Mouse (Mus musculus): ENCODE data around the gene Bnc2. TPM values are rescaled to one million over a fixed set of nuclear protein-coding genes. Genes with fewer than 3 reads are reported as not detected.
A peak's percentile ranks its signal among the peaks of the same experiment; 100 is the strongest.

The Bnc2 gene
- polyA plus RNA-seq, 2 experiments: 24.3 to 25.7 TPM

- WGBS: 83% methylated on average over 3 of the region's 3 CpGs
- no peak for TF ChIP-seq POLR2A (IDR thresholded peaks at IDR 0.05; ENCODE audit: borderline replicate concordance, extremely low read depth, insufficient read depth, insufficient read length)
- ATAC-seq (ENCODE audit: low FRiP score, low read depth): no peak
- no peaks in the 10 kb centered on the region for H3K27me3 ChIP-seq (ENCODE audit: control insufficient read depth, insufficient read depth, low read length)
- no peak overlapping the region for H3K4me3 ChIP-seq (replicated peaks; ENCODE audit: low read length)
- H3K27ac ChIP-seq (replicated peaks; ENCODE audit: low read depth, low read length): no peak overlapping the region
- no peaks in the 10 kb centered on the region for H3K9me3 ChIP-seq (ENCODE audit: control insufficient read depth, low read length)
- no peak overlapping the region for H3K9ac ChIP-seq (ENCODE audit: low read depth, low read length, severe bottlenecking)
- peaks cover 24% of the 10 kb centered on the region for H3K4me1 ChIP-seq (ENCODE audit: control insufficient read depth, insufficient read depth, low read length)
- no peak for DNase-seq (ENCODE audit: low spot score)
- H3K4me2 ChIP-seq (replicated peaks; ENCODE audit: low read depth, low read length, severe bottlenecking): no peak overlapping the region
- H3K36me3 ChIP-seq (ENCODE audit: control insufficient read depth, insufficient read depth, low read length): no peaks in the 10 kb centered on the region
Observed at GRCm38 (mm10) chr4:84507551-84507950, 167.5 kb downstream of the Bnc2 start.

- peak overlapping the region; percentile 33 for H3K4me2 ChIP-seq (replicated peaks; ENCODE audit: low read depth, low read length, severe bottlenecking)
- H3K4me3 ChIP-seq (replicated peaks; ENCODE audit: low read length): no peak overlapping the region
- 29% methylated on average over 8 of the region's 8 CpGs for WGBS
- no peaks in the 10 kb centered on the region for H3K36me3 ChIP-seq (ENCODE audit: control insufficient read depth, insufficient read depth, low read length)
- H3K27ac ChIP-seq (replicated peaks; ENCODE audit: low read depth, low read length): peak overlapping the region; percentile 73
- no peak overlapping the region for H3K9ac ChIP-seq (ENCODE audit: low read depth, low read length, severe bottlenecking)
- H3K4me1 ChIP-seq (ENCODE audit: control insufficient read depth, insufficient read depth, low read length): peaks cover 39% of the 10 kb centered on the region
- peak; percentile 76 for DNase-seq (ENCODE audit: low spot score)
- ATAC-seq (ENCODE audit: low FRiP score, low read depth): peak; percentile 56
- no peaks in the 10 kb centered on the region for H3K9me3 ChIP-seq (ENCODE audit: control insufficient read depth, low read length)
- no peak for TF ChIP-seq POLR2A (IDR thresholded peaks at IDR 0.05; ENCODE audit: borderline replicate concordance, extremely low read depth, insufficient read depth, insufficient read length)
- H3K27me3 ChIP-seq (ENCODE audit: control insufficient read depth, insufficient read depth, low read length): no peaks in the 10 kb centered on the region
Observed at GRCm38 (mm10) chr4:84502581-84503269, 172.3 kb downstream of the Bnc2 start.

- no peaks in the 10 kb centered on the region for H3K9me3 ChIP-seq (ENCODE audit: control insufficient read depth, low read length)
- H3K27me3 ChIP-seq (ENCODE audit: control insufficient read depth, insufficient read depth, low read length): no peaks in the 10 kb centered on the region
- no peak overlapping the region for H3K27ac ChIP-seq (replicated peaks; ENCODE audit: low read depth, low read length)
- no peak for TF ChIP-seq POLR2A (IDR thresholded peaks at IDR 0.05; ENCODE audit: borderline replicate concordance, extremely low read depth, insufficient read depth, insufficient read length)
- no peak overlapping the region for H3K9ac ChIP-seq (ENCODE audit: low read depth, low read length, severe bottlenecking)
- 0 out of 2 replicates have a peak overlapping the region, but pooled peaks have one; percentile 8 for H3K4me3 ChIP-seq (replicated peaks; ENCODE audit: low read length)
- no peaks in the 10 kb centered on the region for H3K36me3 ChIP-seq (ENCODE audit: control insufficient read depth, insufficient read depth, low read length)
- 12% methylated on average over 4 of the region's 4 CpGs for WGBS
- H3K4me2 ChIP-seq (replicated peaks; ENCODE audit: low read depth, low read length, severe bottlenecking): peak overlapping the region; percentile 33; the same call in 1 of the 2 replicates
- ATAC-seq (ENCODE audit: low FRiP score, low read depth) (no peak), DNase-seq (ENCODE audit: low spot score) (no peak)
- peaks cover 40% of the 10 kb centered on the region for H3K4me1 ChIP-seq (ENCODE audit: control insufficient read depth, insufficient read depth, low read length)
Observed at GRCm38 (mm10) chr4:84500796-84501349, 174.2 kb downstream of the Bnc2 start.

- DNase-seq (ENCODE audit: low spot score): no peak
- H3K27me3 ChIP-seq (ENCODE audit: control insufficient read depth, insufficient read depth, low read length): no peaks in the 10 kb centered on the region
- no peaks in the 10 kb centered on the region for H3K36me3 ChIP-seq (ENCODE audit: control insufficient read depth, insufficient read depth, low read length)
- H3K4me1 ChIP-seq (ENCODE audit: control insufficient read depth, insufficient read depth, low read length): peaks cover 40% of the 10 kb centered on the region
- H3K27ac ChIP-seq (replicated peaks; ENCODE audit: low read depth, low read length): no peak overlapping the region
- peak overlapping the region; percentile 29; the same call in 1 of the 2 replicates for H3K9ac ChIP-seq (ENCODE audit: low read depth, low read length, severe bottlenecking)
- H3K9me3 ChIP-seq (ENCODE audit: control insufficient read depth, low read length): no peaks in the 10 kb centered on the region
- no peak for TF ChIP-seq POLR2A (IDR thresholded peaks at IDR 0.05; ENCODE audit: borderline replicate concordance, extremely low read depth, insufficient read depth, insufficient read length)
- 28% methylated on average over 9 of the region's 9 CpGs for WGBS
- H3K4me3 ChIP-seq (replicated peaks; ENCODE audit: low read length): 0 out of 2 replicates have a peak overlapping the region, but pooled peaks have one; percentile 8
- peak overlapping the region; percentile 33 for H3K4me2 ChIP-seq (replicated peaks; ENCODE audit: low read depth, low read length, severe bottlenecking)
- ATAC-seq (ENCODE audit: low FRiP score, low read depth): peak; percentile 50; the same call in 1 of the 2 replicates
Observed at GRCm38 (mm10) chr4:84500259-84500658, 174.8 kb downstream of the Bnc2 start.

DNA sequence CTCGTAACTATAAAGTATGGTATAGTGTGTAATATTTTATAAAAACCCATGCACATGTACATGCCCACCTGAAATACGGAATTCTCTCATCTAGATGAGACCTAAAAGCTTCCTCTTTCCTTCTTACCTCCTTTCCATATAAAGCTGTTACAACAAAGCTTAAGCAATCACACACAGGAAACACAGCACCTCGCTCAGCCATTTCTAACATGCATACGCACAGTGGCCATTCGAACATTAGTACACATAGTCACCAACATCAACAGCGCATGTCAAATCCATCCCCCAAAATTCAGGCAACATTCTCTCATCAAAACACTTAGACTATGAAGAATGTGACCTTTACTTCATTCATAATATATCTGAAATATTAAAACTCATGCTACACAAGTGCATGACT lies 176.6 kb downstream of the Bnc2 start:
- DNase-seq (ENCODE audit: low spot score) (no peak), ATAC-seq (ENCODE audit: low FRiP score, low read depth) (no peak)
- H3K4me2 ChIP-seq (replicated peaks; ENCODE audit: low read depth, low read length, severe bottlenecking): no peak overlapping the region
- no peak overlapping the region for H3K27ac ChIP-seq (replicated peaks; ENCODE audit: low read depth, low read length)
- no peaks in the 10 kb centered on the region for H3K9me3 ChIP-seq (ENCODE audit: control insufficient read depth, low read length)
- WGBS: 90% methylated on average over 6 of the region's 6 CpGs
- peaks cover 34% of the 10 kb centered on the region for H3K4me1 ChIP-seq (ENCODE audit: control insufficient read depth, insufficient read depth, low read length)
- no peak overlapping the region for H3K9ac ChIP-seq (ENCODE audit: low read depth, low read length, severe bottlenecking)
- H3K36me3 ChIP-seq (ENCODE audit: control insufficient read depth, insufficient read depth, low read length): no peaks in the 10 kb centered on the region
- no peak for TF ChIP-seq POLR2A (IDR thresholded peaks at IDR 0.05; ENCODE audit: borderline replicate concordance, extremely low read depth, insufficient read depth, insufficient read length)
- no peak overlapping the region for H3K4me3 ChIP-seq (replicated peaks; ENCODE audit: low read length)
- no peaks in the 10 kb centered on the region for H3K27me3 ChIP-seq (ENCODE audit: control insufficient read depth, insufficient read depth, low read length)

All from limb, embryonic 14.5 days (tissue).